Mouse (Mus musculus) c-Kit-positive CD71-positive TER-119-negative erythroid progenitor cells, embryonic 14.5 days (primary cell): ENCODE results near the gene Ttpal.
A peak's percentile ranks its signal among the peaks of the same experiment; 100 is the strongest.
"Not testable (repeated sequence)": the region's sequence is repeated elsewhere in the genome, so short reads cannot be mapped to it uniquely, and the experiment has no call there.

Experiments used
- DNase-seq: peaks from one replicate; pipeline ENCODE4 v3.0.0-alpha.2; 2013; ENCODE audit warnings: low read depth

Ttpal gene

GRCm38 (mm10) chr2:163631223-163631622 lies 29.1 kb downstream of the Ttpal start:
- DNase-seq = no peak

GRCm38 (mm10) chr2:163631715-163632114 lies 29.6 kb downstream of the Ttpal start:
- no peak for DNase-seq

GRCm38 (mm10) chr2:163634211-163634610 lies 32.1 kb downstream of the Ttpal start:
- no peak for DNase-seq

GRCm38 (mm10) chr2:163636057-163636456 lies 33.9 kb downstream of the Ttpal start:
- no peak for DNase-seq

DNA sequence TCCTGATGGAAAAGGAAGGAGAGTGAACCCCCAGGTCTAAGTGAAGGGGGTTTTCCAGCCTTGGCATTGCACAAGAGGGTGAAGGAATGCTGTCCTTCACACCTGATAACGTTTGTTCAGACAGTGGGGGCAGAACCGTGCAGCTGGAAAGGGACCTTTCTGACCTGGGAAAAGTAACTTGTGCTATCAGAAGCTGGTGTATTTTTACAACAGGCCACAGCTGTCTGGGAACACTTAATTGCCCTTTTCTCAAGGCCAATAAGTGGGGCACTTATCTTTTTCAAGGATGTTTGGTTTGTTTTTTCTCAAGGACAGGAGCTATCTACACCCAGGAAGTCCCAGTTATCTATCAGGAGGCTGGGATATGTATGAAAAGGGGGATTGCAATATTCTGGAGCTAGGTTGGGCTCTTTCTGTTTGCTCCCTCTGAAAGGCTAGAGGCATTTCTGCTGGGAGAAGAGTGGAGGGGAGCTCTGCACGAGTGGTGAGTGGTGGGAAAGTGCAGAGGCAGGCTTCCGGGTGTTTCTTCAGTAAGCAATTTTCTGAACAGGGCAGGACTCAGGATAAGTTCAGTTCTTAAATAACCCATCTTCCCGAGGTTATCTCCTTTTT lies 35.6 kb downstream of the Ttpal start:
- DNase-seq = no peak

DNA sequence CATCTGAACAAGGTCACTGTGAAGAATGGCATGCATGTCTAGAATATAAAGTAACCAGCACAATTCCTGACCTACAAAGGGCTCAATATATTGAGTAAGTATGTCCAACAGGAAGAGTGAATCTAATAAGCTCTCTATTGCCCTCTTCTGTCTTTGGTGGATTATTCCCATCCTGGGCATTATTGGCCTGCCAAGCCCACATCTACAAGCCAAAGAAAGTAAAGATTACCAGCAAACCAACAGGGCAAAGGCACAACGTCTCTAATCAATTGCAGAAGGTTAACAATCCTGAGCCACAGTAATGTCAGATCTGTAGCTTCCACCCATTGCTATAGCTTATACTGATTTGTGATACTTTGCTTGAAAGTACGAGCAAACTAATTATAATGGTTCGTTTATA lies 38.4 kb downstream of the Ttpal start:
- DNase-seq = no peak

DNA sequence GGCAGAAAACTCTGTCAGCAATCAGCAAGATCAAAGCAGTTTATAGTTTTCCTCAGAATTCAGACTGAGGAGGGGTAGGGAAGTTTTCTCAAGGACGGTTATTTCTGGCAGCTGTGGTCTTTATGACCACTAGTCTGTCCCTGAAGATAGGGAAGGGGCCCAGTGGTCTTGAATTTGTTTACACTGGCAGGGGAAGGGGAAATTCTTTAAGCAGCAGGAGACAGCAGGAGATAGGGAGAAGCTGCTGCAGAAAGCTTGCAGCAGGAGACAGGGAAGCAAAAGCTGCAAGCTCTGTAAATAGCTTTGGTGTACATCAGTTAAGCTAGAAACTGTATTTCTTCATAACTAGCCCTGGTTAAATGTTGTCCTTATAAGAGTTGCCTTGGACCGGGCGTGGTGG lies 39.6 kb downstream of the Ttpal start:
- DNase-seq = no peak

GRCm38 (mm10) chr2:163642685-163643575 lies 40.8 kb downstream of the Ttpal start:
- peak; percentile 94 for DNase-seq

GRCm38 (mm10) chr2:163643576-163643971 lies 41.5 kb downstream of the Ttpal start:
- no peak for DNase-seq

GRCm38 (mm10) chr2:163644047-163644446 lies 41.9 kb downstream of the Ttpal start:
- no peak for DNase-seq

- DNase-seq = peak; percentile 99
These were observed 42.7 kb downstream of the Ttpal start, which contains the start of gene Serinc3 for GRCm38 (mm10) chr2:163644575-163645385. Gene Serinc3 (minus strand): TSS chr2:163645131.

- DNase-seq = no peak
These were observed 43.8 kb downstream of the Ttpal start for GRCm38 (mm10) chr2:163645700-163646460.

- no peak for DNase-seq
These were observed 44.5 kb downstream of the Ttpal start for GRCm38 (mm10) chr2:163646461-163647080.

DNA sequence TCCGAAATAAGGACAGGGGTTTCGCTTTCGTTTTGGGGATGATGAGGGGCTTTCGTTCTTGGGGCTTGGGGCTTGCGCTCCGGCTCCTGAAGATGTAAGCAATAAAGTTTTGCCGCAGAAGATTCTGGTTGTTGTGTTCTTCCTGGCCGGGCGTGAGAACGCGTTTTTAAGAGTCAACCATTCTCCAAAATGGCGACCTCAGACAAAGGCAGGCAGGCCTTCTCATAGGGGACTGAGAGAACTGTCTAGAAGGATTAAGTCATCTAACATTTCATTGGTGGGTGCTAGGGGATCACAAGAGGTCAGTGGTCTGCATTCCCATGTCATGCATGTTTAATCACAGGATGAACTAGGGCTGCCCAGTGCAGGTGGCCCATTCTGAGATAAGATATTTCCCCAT lies 53.6 kb downstream of the Ttpal start:
- DNase-seq = not testable (repeated sequence)

- DNase-seq = no peak
These were observed 55.4 kb downstream of the Ttpal start for GRCm38 (mm10) chr2:163657486-163657885.

GRCm38 (mm10) chr2:163657975-163658886 lies 56.1 kb downstream of the Ttpal start, which contains the start of gene Pkig:
Gene Pkig (plus strand): TSS chr2:163658386.
- peak; percentile 74 for DNase-seq

- DNase-seq = no peak
These were observed 56.8 kb downstream of the Ttpal start for GRCm38 (mm10) chr2:163658941-163659340.

GRCm38 (mm10) chr2:163659431-163659830 lies 57.3 kb downstream of the Ttpal start:
- DNase-seq = no peak

- DNase-seq = no peak
These were observed 58.1 kb downstream of the Ttpal start for GRCm38 (mm10) chr2:163660103-163660701.
